Mouse (Mus musculus): Measurements from ENCODE around the gene Tbc1d22b. TPM values are rescaled to one million over a fixed set of nuclear protein-coding genes. Genes with fewer than 3 reads are reported as not detected.

Tbc1d22b gene
- polyA plus RNA-seq, 1 experiment: 26.0 TPM

- no peaks in the 10 kb centered on the region for H3K36me3 ChIP-seq (ENCODE audit: control insufficient read depth, insufficient read depth, low read length)
- H3K27me3 ChIP-seq (ENCODE audit: control insufficient read depth, insufficient read depth, low read length): no peaks in the 10 kb centered on the region
- no peaks in the 10 kb centered on the region for H3K4me1 ChIP-seq (ENCODE audit: control insufficient read depth, insufficient read depth, low read length)
- no peak overlapping the region for H3K27ac ChIP-seq (ENCODE audit: control insufficient read depth, insufficient read depth, low read depth, low read length)
- no peak overlapping the region for H3K4me3 ChIP-seq (ENCODE audit: control insufficient read depth, low read depth, low read length)
- no peak for TF ChIP-seq CTCF (IDR thresholded peaks at IDR 0.05; ENCODE audit: control insufficient read depth, insufficient read depth, insufficient replicate concordance, low read depth, low read length)
- TF ChIP-seq POLR2A (IDR thresholded peaks at IDR 0.05; ENCODE audit: control insufficient read depth, low read depth, low read length): no peak
Observed at GRCm38 (mm10) chr17:29542831-29543690, 6.5 kb upstream of the Tbc1d22b start.

- Histone ChIP-seq H3K27ac (ENCODE audit: control insufficient read depth, insufficient read depth, low read depth, low read length) (no peak overlapping the region), H3K27me3 (ENCODE audit: control insufficient read depth, insufficient read depth, low read length) (no peaks in the 10 kb centered on the region), H3K36me3 (ENCODE audit: control insufficient read depth, insufficient read depth, low read length) (no peaks in the 10 kb centered on the region), H3K4me1 (ENCODE audit: control insufficient read depth, insufficient read depth, low read length) (no peaks in the 10 kb centered on the region), H3K4me3 (ENCODE audit: control insufficient read depth, low read depth, low read length) (no peak overlapping the region)
- TF ChIP-seq CTCF (IDR thresholded peaks at IDR 0.05; ENCODE audit: control insufficient read depth, insufficient read depth, insufficient replicate concordance, low read depth, low read length) (no peak), POLR2A (IDR thresholded peaks at IDR 0.05; ENCODE audit: control insufficient read depth, low read depth, low read length) (no peak)
Observed at GRCm38 (mm10) chr17:29544064-29544463, 5.5 kb upstream of the Tbc1d22b start.

- no peak overlapping the region for H3K27ac ChIP-seq (ENCODE audit: control insufficient read depth, insufficient read depth, low read depth, low read length)
- no peak overlapping the region for H3K4me3 ChIP-seq (ENCODE audit: control insufficient read depth, low read depth, low read length)
- H3K4me1 ChIP-seq (ENCODE audit: control insufficient read depth, insufficient read depth, low read length): peaks cover 2% of the 10 kb centered on the region
- H3K27me3 ChIP-seq (ENCODE audit: control insufficient read depth, insufficient read depth, low read length): no peaks in the 10 kb centered on the region
- H3K36me3 ChIP-seq (ENCODE audit: control insufficient read depth, insufficient read depth, low read length): no peaks in the 10 kb centered on the region
- TF ChIP-seq POLR2A (IDR thresholded peaks at IDR 0.05; ENCODE audit: control insufficient read depth, low read depth, low read length): no peak
- TF ChIP-seq CTCF (IDR thresholded peaks at IDR 0.05; ENCODE audit: control insufficient read depth, insufficient read depth, insufficient replicate concordance, low read depth, low read length): no peak
Observed at GRCm38 (mm10) chr17:29545241-29545640, 4.3 kb upstream of the Tbc1d22b start.

GRCm38 (mm10) chr17:29548494-29548893, 1.1 kb upstream of the Tbc1d22b start:
- TF ChIP-seq CTCF (IDR thresholded peaks at IDR 0.05; ENCODE audit: control insufficient read depth, insufficient read depth, insufficient replicate concordance, low read depth, low read length) (no peak), POLR2A (IDR thresholded peaks at IDR 0.05; ENCODE audit: control insufficient read depth, low read depth, low read length) (no peak)
- Histone ChIP-seq H3K4me3 (ENCODE audit: control insufficient read depth, low read depth, low read length) (no peak overlapping the region; the same call in none of the 2 replicates), H3K4me1 (ENCODE audit: control insufficient read depth, insufficient read depth, low read length) (peaks cover 5% of the 10 kb centered on the region), H3K27me3 (ENCODE audit: control insufficient read depth, insufficient read depth, low read length) (no peaks in the 10 kb centered on the region), H3K36me3 (ENCODE audit: control insufficient read depth, insufficient read depth, low read length) (no peaks in the 10 kb centered on the region), H3K27ac (ENCODE audit: control insufficient read depth, insufficient read depth, low read depth, low read length) (no peak overlapping the region)

- Histone ChIP-seq H3K27ac (ENCODE audit: control insufficient read depth, insufficient read depth, low read depth, low read length) (no peak overlapping the region), H3K4me1 (ENCODE audit: control insufficient read depth, insufficient read depth, low read length) (peaks cover 5% of the 10 kb centered on the region), H3K36me3 (ENCODE audit: control insufficient read depth, insufficient read depth, low read length) (no peaks in the 10 kb centered on the region), H3K4me3 (ENCODE audit: control insufficient read depth, low read depth, low read length) (peak overlapping the region; percentile 62; the same call in 1 of the 2 replicates), H3K27me3 (ENCODE audit: control insufficient read depth, insufficient read depth, low read length) (no peaks in the 10 kb centered on the region)
- TF ChIP-seq CTCF (IDR thresholded peaks at IDR 0.05; ENCODE audit: control insufficient read depth, insufficient read depth, insufficient replicate concordance, low read depth, low read length) (no peak), POLR2A (IDR thresholded peaks at IDR 0.05; ENCODE audit: control insufficient read depth, low read depth, low read length) (no peak)
Observed at GRCm38 (mm10) chr17:29548994-29549393, 591 bp upstream of the Tbc1d22b start.

- Histone ChIP-seq H3K36me3 (ENCODE audit: control insufficient read depth, insufficient read depth, low read length) (no peaks in the 10 kb centered on the region), H3K27ac (ENCODE audit: control insufficient read depth, insufficient read depth, low read depth, low read length) (no peak overlapping the region), H3K4me3 (ENCODE audit: control insufficient read depth, low read depth, low read length) (no peak overlapping the region), H3K4me1 (ENCODE audit: control insufficient read depth, insufficient read depth, low read length) (peaks cover 5% of the 10 kb centered on the region), H3K27me3 (ENCODE audit: control insufficient read depth, insufficient read depth, low read length) (no peaks in the 10 kb centered on the region)
- TF ChIP-seq CTCF (IDR thresholded peaks at IDR 0.05; ENCODE audit: control insufficient read depth, insufficient read depth, insufficient replicate concordance, low read depth, low read length): no peak
- TF ChIP-seq POLR2A (IDR thresholded peaks at IDR 0.05; ENCODE audit: control insufficient read depth, low read depth, low read length): no peak
Observed at GRCm38 (mm10) chr17:29551019-29551418, 1.4 kb downstream of the Tbc1d22b start.

GRCm38 (mm10) chr17:29552162-29552732, 2.7 kb downstream of the Tbc1d22b start, which contains the start of gene Tmem217:
Gene Tmem217 (minus strand): TSS chr17:29552385.
- no peak within 1 kb of the TSS for H3K27ac ChIP-seq (ENCODE audit: control insufficient read depth, insufficient read depth, low read depth, low read length)
- H3K27me3 ChIP-seq (ENCODE audit: control insufficient read depth, insufficient read depth, low read length): no peaks in the 10 kb centered on the region
- TF ChIP-seq CTCF (IDR thresholded peaks at IDR 0.05; ENCODE audit: control insufficient read depth, insufficient read depth, insufficient replicate concordance, low read depth, low read length) (no peak), POLR2A (IDR thresholded peaks at IDR 0.05; ENCODE audit: control insufficient read depth, low read depth, low read length) (no peak)
- H3K4me1 ChIP-seq (ENCODE audit: control insufficient read depth, insufficient read depth, low read length): peaks cover 5% of the 10 kb centered on the region
- H3K36me3 ChIP-seq (ENCODE audit: control insufficient read depth, insufficient read depth, low read length): no peaks in the 10 kb centered on the region
- H3K4me3 ChIP-seq (ENCODE audit: control insufficient read depth, low read depth, low read length): no peak within 1 kb of the TSS

All from testis, adult 2 months (tissue).